Mouse (Mus musculus): ENCODE measurements around the gene Grap.
A peak's percentile ranks its signal among the peaks of the same experiment; 100 is the strongest.

Gene Grap

GRCm38 (mm10) chr11:61667248-61667647 is 14.2 kb downstream of the Grap start:
- no peak overlapping the region for H3K4me3 ChIP-seq (replicated peaks; ENCODE audit: low read length)
- H3K36me3 ChIP-seq (ENCODE audit: insufficient read depth, low read length) = no peaks in the 10 kb centered on the region
- peaks cover 54% of the 10 kb centered on the region for H3K27me3 ChIP-seq (ENCODE audit: insufficient read depth, low read length)
- no peaks in the 10 kb centered on the region for H3K9me3 ChIP-seq (ENCODE audit: low read length)
- TF ChIP-seq CTCF (conservative IDR thresholded peaks at IDR 0.05; ENCODE audit: low read length) = no peak
- no peak for TF ChIP-seq POU5F1 (IDR thresholded peaks at IDR 0.05; ENCODE audit: borderline replicate concordance, low read length)
- no peak for TF ChIP-seq NANOG (IDR thresholded peaks at IDR 0.05; ENCODE audit: borderline replicate concordance, low read length)
- peaks cover 20% of the 10 kb centered on the region for H3K4me1 ChIP-seq (replicated peaks; ENCODE audit: low read depth, low read length)

DNA sequence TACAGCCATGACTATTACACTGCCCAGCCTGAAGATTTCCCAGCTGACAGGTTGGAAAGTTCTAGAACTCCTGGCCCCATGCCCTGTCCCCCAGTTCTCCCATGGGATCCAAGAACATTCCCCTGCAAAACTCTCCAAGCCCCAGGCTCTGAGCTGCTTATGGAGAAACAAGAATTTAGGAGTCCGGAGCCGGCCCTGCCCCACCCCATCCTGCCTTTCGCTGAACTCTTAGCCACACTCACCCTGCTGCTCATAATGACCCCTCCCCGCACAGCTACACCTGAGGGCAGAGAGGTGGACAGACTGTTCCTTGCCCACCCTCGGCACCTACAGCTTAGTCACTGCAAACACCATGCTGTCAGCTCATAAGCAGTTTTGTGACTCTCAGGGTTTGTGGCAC is 14.7 kb downstream of the Grap start:
- Histone ChIP-seq H3K4me3 (replicated peaks; ENCODE audit: low read length) (no peak overlapping the region), H3K27me3 (ENCODE audit: insufficient read depth, low read length) (peaks cover 55% of the 10 kb centered on the region), H3K4me1 (replicated peaks; ENCODE audit: low read depth, low read length) (peaks cover 20% of the 10 kb centered on the region), H3K9me3 (ENCODE audit: low read length) (no peaks in the 10 kb centered on the region), H3K36me3 (ENCODE audit: insufficient read depth, low read length) (no peaks in the 10 kb centered on the region)
- TF ChIP-seq CTCF (conservative IDR thresholded peaks at IDR 0.05; ENCODE audit: low read length) = no peak
- TF ChIP-seq POU5F1 (IDR thresholded peaks at IDR 0.05; ENCODE audit: borderline replicate concordance, low read length) = no peak
- TF ChIP-seq NANOG (IDR thresholded peaks at IDR 0.05; ENCODE audit: borderline replicate concordance, low read length) = no peak

DNA sequence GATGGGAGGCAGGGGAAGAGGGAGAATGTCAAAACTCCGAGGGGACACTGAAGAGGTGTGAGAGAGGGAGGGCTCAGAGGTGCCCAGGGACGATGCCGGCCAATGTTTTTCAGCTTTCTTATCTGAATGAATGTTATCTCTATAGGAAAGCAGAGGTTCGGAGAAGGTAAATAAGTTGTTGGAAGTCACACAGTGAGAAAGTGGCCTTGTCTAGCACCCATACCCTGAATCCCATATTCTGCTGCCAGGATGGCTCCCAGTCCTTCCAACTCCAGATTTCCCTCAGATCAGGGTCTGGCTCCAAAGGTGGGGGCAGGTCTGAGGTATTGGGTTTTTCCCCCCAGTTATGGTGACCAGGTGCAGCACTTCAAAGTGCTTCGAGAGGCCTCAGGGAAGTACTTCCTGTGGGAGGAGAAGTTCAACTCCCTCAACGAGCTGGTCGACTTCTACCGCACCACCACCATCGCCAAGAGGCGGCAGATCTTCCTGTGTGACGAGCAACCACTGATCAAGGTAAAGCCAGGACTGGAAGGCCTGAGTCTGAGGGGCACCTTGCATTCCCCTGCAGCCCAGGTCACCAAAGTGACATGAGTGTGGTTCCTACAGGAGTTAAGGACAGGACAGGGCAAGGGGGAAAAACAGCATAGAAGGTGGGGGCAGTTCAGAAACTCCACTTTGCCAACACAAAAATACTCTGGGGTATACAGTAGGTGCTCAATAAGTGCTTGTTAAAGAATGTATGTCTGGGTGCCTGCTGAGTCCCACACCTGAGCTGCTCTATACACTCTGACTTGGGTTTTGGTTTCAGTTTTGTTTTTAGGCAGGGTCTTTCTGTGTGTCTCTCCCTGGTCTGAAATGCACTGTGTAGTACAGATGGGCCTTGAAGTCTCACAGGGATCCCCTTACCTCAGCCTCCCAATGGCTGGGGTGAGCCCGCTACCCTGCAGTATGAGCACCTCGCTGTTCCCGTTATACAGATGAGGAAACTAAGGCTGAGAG is 16.7 kb downstream of the Grap start:
- Histone ChIP-seq H3K9me3 (ENCODE audit: low read length) (no peaks in the 10 kb centered on the region), H3K36me3 (ENCODE audit: insufficient read depth, low read length) (no peaks in the 10 kb centered on the region), H3K4me3 (replicated peaks; ENCODE audit: low read length) (no peak overlapping the region), H3K4me1 (replicated peaks; ENCODE audit: low read depth, low read length) (peaks cover 32% of the 10 kb centered on the region), H3K27me3 (ENCODE audit: insufficient read depth, low read length) (peaks cover 69% of the 10 kb centered on the region)
- TF ChIP-seq POU5F1 (IDR thresholded peaks at IDR 0.05; ENCODE audit: borderline replicate concordance, low read length) = no peak
- TF ChIP-seq CTCF (conservative IDR thresholded peaks at IDR 0.05; ENCODE audit: low read length) = no peak
- TF ChIP-seq NANOG (IDR thresholded peaks at IDR 0.05; ENCODE audit: borderline replicate concordance, low read length) = no peak

DNA sequence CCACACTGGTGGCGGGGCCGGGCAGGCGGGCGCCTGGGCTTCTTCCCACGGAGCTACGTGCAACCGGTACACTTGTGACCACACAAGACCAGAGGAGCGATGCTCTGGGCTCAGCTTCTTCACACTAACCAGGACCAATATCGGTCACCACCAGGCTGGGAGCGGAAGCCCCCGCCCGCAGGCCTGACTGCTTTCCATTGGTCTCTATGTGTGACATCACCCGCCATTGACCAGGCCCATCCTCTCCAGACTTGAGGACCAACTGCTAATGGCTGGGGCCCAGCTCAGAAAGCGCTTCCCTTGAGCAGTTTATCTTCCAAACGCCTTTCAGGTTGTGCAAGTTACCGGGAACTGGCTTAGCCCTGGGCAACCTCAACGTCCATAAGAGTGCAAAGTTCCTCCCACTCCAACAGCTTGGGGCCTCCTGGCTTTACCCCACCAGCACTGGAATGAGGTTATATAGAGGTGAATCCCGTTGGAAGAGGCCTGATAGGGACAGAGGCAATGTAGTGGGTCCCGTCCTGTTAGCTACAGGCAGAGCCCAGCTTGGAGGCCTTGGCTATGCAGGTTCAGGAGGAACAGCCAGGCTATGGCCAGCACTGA is 18.8 kb downstream of the Grap start:
- Histone ChIP-seq H3K27me3 (ENCODE audit: insufficient read depth, low read length) (peaks cover 86% of the 10 kb centered on the region), H3K36me3 (ENCODE audit: insufficient read depth, low read length) (no peaks in the 10 kb centered on the region), H3K4me1 (replicated peaks; ENCODE audit: low read depth, low read length) (peaks cover 51% of the 10 kb centered on the region), H3K4me3 (replicated peaks; ENCODE audit: low read length) (peak overlapping the region; percentile 74), H3K9me3 (ENCODE audit: low read length) (no peaks in the 10 kb centered on the region)
- TF ChIP-seq POU5F1 (IDR thresholded peaks at IDR 0.05; ENCODE audit: borderline replicate concordance, low read length) = no peak
- TF ChIP-seq NANOG (IDR thresholded peaks at IDR 0.05; ENCODE audit: borderline replicate concordance, low read length) = no peak
- no peak for TF ChIP-seq CTCF (conservative IDR thresholded peaks at IDR 0.05; ENCODE audit: low read length)

DNA sequence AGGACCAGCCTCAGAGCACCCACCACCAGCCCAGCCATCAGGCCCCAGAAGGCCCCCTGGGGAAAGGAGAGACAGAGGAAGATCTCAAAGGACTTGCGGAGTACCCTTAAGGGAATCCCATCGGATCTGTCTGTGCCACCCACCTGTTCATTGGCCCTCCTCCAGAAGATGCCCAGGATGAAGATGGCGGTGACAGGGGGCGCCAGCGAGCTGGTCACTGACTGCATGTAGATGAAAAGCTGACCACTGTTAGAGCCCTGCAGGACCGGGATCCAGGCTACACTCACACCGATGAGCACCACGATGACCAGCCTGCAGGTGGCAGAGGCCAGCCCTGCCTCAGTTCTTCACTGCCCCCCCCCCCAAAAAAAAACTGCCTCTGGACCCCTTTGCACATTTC is 20.6 kb downstream of the Grap start:
- Histone ChIP-seq H3K27me3 (ENCODE audit: insufficient read depth, low read length) (peaks cover 74% of the 10 kb centered on the region), H3K4me1 (replicated peaks; ENCODE audit: low read depth, low read length) (peaks cover 43% of the 10 kb centered on the region), H3K4me3 (replicated peaks; ENCODE audit: low read length) (no peak overlapping the region; the same call in 1 of the 2 replicates), H3K9me3 (ENCODE audit: low read length) (no peaks in the 10 kb centered on the region), H3K36me3 (ENCODE audit: insufficient read depth, low read length) (no peaks in the 10 kb centered on the region)
- TF ChIP-seq NANOG (IDR thresholded peaks at IDR 0.05; ENCODE audit: borderline replicate concordance, low read length) = no peak
- TF ChIP-seq CTCF (conservative IDR thresholded peaks at IDR 0.05; ENCODE audit: low read length) = peak; percentile 16

DNA sequence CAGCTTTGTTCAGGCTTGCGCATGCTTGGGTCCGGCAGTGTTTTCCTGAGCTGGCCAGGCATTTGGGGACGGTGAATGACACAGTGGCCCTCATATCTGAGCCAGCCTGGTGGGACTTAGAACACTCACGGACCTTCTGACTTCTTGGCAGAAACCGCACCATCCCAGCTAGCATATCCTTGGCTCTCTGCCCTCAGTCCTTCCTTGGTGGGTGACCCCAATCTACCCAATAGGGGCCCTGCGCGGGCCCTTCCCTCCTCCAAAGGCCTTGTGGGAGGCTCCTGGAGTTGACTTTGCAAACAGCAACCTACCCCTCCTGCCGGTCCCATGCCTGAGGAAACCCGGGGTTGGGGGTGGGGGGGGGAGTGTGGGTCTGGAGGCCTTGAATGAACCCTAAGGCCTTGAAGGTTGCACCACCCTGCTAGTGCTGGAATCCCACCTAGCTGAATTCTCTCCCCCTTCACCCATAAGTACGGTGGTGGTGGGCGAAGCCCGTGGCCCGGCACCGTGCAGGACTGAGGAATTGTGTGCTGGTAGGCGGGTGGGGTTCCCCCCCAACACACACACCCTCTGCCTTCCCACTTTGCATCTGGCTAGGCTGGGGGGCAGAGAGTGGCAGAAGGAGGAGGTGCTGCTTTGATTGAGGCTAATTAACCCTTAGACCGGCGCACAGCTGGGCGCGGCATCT is 21.2 kb downstream of the Grap start:
- Histone ChIP-seq H3K9me3 (ENCODE audit: low read length) (no peaks in the 10 kb centered on the region), H3K4me3 (replicated peaks; ENCODE audit: low read length) (peak overlapping the region; percentile 46; the same call in 1 of the 2 replicates), H3K4me1 (replicated peaks; ENCODE audit: low read depth, low read length) (peaks cover 43% of the 10 kb centered on the region), H3K27me3 (ENCODE audit: insufficient read depth, low read length) (peaks cover 72% of the 10 kb centered on the region), H3K36me3 (ENCODE audit: insufficient read depth, low read length) (no peaks in the 10 kb centered on the region)
- no peak for TF ChIP-seq POU5F1 (IDR thresholded peaks at IDR 0.05; ENCODE audit: borderline replicate concordance, low read length)
- no peak for TF ChIP-seq CTCF (conservative IDR thresholded peaks at IDR 0.05; ENCODE audit: low read length)
- TF ChIP-seq NANOG (IDR thresholded peaks at IDR 0.05; ENCODE audit: borderline replicate concordance, low read length) = no peak

DNA sequence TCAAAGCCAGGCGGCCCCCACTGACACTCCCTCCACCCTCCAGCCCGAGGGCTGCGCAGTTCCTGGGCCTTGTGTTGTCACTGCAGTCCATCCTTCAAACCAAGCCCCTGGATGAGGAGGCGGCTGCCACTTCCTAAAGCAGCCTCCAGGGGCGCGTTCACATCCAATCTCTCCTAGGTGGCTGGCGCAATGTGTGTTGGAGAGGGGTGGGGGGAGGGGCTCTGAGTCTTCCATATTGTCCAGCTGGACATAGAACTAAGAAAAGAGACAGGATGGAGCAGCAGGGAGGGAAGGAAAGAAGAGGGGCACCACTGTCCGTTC is 21.7 kb downstream of the Grap start:
- TF ChIP-seq POU5F1 (IDR thresholded peaks at IDR 0.05; ENCODE audit: borderline replicate concordance, low read length) = no peak
- no peak for TF ChIP-seq NANOG (IDR thresholded peaks at IDR 0.05; ENCODE audit: borderline replicate concordance, low read length)
- TF ChIP-seq CTCF (conservative IDR thresholded peaks at IDR 0.05; ENCODE audit: low read length) = peak; percentile 71
- H3K36me3 ChIP-seq (ENCODE audit: insufficient read depth, low read length) = no peaks in the 10 kb centered on the region
- peaks cover 72% of the 10 kb centered on the region for H3K27me3 ChIP-seq (ENCODE audit: insufficient read depth, low read length)
- H3K9me3 ChIP-seq (ENCODE audit: low read length) = no peaks in the 10 kb centered on the region
- peaks cover 43% of the 10 kb centered on the region for H3K4me1 ChIP-seq (replicated peaks; ENCODE audit: low read depth, low read length)
- H3K4me3 ChIP-seq (replicated peaks; ENCODE audit: low read length) = peak overlapping the region; percentile 46; the same call in 1 of the 2 replicates

DNA sequence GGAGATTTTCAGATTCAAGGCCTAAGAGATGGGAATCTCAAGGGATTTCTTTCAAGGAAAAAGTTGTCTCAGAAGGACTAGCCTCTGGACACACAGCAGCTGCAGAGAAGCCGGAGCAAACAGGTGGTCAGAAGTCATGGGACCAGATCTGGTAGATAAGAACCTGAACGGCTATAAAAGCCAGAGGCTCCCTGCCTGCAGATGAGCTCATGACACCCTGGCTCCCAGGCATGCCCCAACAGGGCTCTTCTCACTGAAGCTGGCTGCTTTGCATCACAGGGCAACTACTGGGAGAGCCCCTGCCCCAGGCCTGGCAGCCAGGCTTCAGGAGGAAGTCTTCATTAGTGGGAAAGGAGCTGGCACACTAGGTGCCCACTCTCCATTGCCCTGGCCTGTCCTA is 22.3 kb downstream of the Grap start:
- TF ChIP-seq CTCF (conservative IDR thresholded peaks at IDR 0.05; ENCODE audit: low read length) (no peak), POU5F1 (IDR thresholded peaks at IDR 0.05; ENCODE audit: borderline replicate concordance, low read length) (no peak), NANOG (IDR thresholded peaks at IDR 0.05; ENCODE audit: borderline replicate concordance, low read length) (no peak)
- Histone ChIP-seq H3K9me3 (ENCODE audit: low read length) (no peaks in the 10 kb centered on the region), H3K4me1 (replicated peaks; ENCODE audit: low read depth, low read length) (peaks cover 43% of the 10 kb centered on the region), H3K27me3 (ENCODE audit: insufficient read depth, low read length) (peaks cover 72% of the 10 kb centered on the region), H3K4me3 (replicated peaks; ENCODE audit: low read length) (no peak overlapping the region), H3K36me3 (ENCODE audit: insufficient read depth, low read length) (no peaks in the 10 kb centered on the region)
